Mouse (Mus musculus) right cerebral cortex, adult 18-20 months (tissue): ENCODE measurements around the gene Fbxl15.

Experiments used
- DNase-seq: peaks from one replicate; pipeline ENCODE4 v3.0.0; 2022; ENCODE audit warnings: mixed read lengths

Gene Fbxl15

DNA sequence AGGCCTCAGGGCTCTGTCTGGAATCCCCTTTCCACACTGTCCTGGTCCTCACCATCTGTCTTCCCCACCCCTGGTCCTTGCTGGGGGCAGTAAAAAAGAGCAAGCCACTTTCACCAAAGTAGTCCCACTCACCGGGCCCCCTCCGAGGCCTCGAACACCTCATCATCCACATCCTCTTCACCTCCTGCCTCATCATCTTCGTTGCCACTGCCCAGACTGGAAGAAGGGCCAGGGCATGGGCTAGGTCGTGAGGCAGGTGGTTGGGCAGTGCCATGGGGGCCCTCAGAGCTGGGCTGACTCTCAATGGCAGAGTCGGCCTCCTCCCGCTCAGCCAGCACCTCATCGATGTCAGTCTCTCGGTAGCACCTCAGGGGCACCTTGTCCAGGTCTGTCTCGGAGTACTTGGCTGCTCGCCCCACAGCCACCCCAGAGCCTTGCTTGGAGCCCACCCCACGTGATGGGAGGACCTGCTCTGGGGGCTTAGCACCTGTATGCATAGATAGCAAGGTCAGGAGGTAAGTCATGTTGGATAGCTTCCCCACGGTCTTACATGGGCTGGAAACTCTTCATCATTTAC lies 4.9 kb upstream of the Fbxl15 start:
- DNase-seq: no peak

DNA sequence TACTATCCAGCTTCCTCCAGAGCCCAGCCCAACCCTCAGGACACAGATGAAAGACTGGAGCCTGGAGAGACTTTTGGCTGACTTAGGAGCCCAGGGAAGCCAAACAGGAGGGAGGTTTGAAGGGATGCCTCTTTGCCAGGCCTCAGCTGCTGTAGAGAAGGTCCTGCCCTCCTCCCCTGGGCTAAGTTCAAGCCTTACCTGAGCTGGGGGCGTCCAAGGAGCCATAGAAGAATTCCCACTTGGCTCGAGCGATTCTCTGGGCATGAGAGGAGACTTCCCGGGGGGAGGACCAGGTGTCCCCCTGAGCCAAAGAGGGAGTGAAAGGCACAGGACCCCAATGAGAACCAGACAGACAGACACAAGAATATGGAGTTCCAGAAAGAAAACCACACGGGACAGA lies 4.3 kb upstream of the Fbxl15 start:
- no peak for DNase-seq

DNA sequence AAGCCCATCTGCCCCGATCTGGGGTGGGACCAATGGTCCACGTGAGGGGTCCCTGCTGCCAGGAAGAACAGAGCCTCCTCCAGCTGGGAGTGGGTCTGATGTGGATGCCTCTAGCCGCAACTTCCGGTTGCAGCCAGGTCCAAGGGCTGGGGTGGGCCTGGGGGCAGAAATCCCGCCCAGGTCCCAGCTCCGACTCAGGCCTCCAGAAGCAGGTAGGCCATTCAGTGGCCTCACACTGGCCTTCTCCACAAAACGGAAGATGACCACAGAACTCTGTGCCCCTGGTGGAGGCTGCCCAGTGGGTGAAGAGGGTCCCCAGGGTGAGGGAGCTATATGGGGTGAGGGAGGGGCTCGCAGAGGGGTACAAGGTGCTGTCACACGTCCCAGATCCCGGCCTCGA lies 3.6 kb upstream of the Fbxl15 start:
- no peak for DNase-seq

DNA sequence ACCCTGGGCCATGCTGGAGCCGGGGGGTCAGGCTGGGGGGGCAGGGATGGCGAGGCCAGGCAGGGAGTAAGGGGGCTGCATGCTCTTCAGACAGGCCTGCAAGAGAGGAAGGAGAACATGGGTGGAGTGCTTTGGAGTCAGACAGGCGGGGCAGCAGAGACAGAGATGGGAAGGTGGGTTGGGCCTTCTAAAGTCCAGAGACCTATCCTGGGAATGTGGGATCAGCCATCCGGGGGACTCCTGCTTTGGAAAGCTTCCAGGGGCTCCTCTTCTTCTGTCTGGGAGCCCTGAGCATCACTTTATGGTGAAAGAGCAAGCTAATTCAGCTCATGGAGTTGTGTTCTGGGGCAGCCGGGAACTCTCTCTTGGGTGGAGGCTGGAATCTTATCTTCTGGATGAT lies 3.1 kb upstream of the Fbxl15 start:
- DNase-seq: no peak

DNA sequence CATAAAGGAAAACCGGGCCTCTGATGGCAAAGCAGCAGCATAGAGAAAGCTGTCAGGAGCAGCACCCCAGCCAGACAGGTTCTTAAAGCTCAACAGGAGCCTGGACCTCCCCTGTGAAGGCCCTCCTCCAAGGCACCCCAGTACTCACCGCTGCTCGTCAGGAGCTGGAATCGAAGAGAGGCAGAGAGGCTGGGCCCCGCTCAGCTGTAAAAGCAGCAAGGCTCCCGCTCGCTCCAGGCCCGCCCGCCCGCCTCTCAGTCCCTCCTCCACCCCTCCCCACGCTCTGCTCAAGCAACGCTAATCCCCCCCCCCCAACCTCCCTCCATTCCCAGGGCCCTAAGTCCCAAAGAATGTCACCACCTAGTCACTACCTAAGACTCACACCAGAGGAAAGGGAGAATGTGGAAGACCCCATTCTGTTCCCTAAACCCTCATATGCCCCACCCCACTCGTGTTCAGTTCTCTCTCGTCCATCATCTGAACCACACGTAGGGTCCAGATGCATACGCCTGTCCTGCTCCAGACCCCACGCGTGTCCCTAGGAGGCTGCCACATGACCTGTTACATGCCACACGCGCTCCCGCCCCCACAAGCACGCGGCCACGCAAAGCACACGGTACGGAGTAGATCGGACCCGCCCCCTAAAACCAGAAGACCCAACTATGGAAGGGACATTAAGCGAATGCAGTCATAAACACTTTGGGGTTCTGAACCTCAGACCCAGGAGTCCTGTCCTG lies 1.8 kb upstream of the Fbxl15 start:
- DNase-seq: no peak

DNA sequence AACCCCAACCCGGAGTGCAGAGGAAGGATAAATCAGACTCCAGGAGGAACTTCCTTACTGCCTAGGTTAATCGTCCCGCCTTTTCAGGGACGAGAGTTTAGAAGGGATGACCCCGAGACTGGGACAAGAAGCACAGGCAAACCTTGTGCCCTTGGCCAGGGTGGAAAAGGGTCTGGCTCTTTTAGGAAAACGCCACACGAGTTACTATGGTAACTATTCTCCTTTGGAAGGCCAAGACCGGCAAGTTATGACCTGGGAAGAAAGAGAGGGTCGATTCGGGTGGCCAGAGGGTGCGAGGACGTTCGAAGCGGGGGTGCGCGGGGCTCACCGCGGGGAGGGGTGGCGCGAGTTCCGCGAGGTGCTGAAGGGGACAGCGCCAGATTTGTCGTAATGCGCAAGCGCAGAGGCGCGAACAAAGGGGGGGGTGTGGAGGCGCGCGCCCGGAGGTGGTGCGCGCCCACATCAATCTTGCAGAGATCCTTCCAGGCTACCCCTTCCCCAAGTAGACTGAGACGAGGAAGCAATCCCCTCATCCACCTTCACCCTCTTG lies 1.2 kb upstream of the Fbxl15 start, which contains the start of gene Psd:
Gene Psd, minus strand, starts transcription at position 401 of the 550 bp plus-strand sequence.
- peak; percentile 74 for DNase-seq

DNA sequence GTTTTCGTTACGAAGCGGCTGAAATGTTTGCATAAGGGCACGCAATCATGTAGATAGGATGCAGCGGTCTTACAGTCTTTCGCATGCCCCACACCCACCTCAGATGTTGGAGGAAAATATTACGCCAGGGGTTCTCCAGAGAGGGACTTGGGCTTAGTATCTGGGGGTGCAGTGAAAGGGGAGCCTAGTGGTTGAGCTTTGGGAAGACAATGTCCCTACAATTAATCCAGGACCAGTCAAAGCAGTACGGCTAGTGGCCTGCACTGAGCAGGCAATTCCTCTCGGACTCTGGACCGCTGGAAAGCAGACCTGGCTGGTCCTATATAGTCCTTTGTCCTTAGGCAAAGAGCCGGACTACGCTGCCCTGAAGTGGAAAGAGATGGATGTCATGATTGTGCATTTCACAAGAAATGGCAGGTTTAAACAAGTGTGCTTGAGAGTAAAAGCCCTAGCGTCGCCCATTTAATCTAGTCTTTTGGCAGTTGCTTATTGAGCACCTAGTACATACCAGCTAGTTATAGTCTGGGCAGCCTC lies 386 bp upstream of the Fbxl15 start:
- no peak for DNase-seq

DNA sequence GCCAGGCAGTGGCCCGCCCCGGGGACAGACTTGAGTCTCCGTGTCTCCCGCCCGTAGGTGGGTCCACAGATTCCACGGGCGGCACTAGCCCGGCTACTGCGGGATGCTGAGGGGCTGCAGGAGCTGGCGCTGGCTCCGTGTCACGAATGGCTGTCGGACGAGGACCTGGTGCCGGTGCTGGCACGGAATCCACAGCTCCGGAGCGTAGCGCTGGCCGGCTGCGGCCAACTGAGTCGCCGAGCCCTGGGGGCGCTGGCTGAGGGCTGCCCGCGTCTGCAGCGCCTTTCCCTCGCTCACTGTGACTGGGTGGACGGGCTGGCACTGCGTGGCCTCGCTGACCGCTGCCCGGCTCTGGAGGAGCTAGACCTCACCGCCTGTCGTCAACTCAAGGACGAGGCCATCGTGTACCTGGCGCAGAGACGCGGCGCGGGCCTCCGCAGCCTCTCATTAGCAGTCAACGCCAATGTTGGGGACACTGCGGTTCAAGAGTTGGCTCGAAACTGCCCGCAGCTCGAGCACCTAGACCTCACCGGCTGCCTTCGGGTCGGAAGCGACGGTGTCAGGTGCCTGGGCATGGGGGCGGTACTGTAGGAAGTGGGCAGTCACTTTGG lies 1.2 kb downstream of the Fbxl15 start:
- no peak for DNase-seq

DNA sequence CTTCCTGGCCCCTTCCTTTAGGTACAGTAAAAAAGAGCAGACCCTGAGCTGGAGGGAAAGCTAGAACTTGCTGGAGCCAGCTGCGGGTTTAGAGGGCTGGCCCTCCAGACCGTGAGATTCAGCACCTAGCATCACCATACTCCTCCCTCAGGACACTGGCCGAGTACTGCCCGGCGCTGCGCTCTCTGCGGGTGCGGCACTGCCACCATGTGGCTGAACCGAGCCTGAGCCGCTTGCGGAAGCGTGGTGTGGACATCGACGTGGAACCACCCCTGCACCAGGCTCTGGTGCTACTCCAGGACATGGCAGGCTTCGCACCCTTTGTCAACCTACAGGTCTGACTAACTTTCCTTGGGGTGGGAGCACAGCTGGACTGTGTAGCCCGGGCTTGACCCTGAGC lies 2.0 kb downstream of the Fbxl15 start:
- DNase-seq: peak; percentile 82

DNA sequence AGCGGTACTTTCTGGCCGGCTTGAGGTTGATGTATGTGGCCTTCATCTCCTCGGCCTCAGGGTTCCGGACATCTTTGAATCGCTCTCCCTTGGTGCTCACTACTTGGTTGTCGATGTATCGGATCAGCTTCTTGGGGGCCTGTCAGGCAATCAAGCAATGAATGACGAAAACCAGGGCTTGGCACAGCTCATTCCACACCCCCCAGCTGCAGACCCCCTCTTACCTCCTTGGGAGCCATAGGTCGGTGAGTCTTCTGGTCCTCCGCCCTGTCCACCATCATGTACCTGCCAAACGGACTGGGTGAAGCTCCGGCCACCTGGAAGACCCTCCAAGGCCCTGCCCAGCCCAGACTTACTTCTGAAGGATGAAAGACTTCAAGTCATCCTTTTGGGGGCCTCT lies 2.7 kb downstream of the Fbxl15 start:
- no peak for DNase-seq

DNA sequence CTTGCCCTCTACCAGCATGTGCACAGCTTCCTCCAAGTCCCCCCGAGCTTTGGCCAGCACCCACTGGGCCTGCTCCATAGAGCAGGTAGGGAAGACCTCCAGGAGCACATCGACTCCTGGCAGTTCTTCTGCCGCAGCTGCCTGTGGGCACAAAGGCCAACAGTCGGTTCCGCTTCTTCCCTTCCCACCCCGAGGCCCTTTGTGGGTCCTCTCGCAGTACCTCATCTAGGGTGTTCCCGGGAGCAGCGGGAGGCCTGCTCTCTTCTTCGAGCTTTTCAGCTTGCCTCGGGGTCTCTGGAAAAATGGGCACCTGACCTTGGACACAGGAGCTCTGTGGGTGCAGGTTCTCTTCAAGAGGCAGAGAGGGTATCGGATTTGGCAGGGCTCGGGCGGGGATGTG lies 3.3 kb downstream of the Fbxl15 start:
- no peak for DNase-seq

DNA sequence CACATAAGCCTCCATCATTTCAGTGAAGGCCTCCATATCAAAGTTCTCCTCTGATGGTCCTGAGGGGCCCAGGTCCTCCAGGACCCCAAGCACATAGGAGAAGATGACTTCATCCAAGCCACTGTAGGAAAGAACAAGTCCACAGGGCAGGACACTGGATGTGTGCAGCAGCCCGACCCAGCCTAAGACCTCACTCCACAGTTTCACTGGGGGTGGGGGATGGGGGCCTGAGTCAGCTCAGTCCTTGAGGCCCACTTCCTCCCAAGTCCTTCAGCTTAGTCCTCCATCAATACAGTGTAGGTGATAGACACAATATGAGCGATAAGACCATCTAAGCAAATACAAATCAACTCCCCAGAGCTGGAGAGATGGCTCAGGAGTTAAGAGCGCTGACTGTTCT lies 4.0 kb downstream of the Fbxl15 start:
- no peak for DNase-seq

DNA sequence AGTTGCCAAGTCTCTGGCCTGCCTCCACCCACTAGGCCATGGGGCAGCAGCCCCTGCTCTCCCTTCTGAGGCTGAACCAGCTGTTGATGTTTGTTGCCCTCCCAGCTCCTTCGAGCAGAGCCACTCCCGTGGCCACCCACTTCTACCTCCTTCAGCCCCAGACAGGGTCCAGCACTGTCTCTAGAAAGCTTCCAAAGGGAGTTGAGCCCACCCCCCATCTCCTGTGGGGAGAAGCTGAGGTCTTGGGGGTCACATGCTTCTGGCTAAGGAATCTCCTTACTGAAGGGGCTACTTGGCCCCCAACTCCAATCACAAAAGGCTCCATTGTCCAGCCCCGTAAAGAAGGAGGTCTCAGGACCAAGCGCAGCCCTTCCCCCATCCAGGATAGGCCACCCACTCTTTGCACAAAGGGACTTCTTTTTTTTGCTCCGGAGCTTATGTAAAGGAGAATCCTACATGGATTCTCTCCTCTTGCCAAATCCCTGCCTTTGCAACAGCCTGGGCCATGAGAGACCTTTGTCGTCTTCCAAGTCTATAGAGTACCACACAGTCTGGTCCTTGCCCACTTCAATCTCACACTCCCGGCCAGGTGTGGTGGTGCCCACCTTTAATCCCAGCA lies 4.8 kb downstream of the Fbxl15 start:
- no peak for DNase-seq

DNA sequence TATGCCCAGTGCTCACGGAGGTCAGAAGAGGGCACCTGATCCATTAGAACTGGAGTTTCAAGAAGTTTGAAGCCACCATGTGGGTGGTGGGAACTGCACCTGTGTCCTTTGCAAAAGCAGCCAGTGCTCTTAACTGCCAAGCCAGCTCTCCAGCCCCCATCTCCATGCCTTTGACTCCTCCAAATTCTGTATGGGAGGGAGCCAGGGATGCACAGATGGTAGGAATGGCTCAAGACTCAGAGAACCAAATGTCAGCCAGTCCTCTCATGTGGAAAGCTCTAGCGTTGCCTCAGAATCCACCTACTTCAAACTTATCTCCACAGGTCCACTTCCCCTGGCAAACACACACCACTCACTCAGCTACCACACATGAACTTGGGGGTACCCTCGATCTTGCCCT lies 5.9 kb downstream of the Fbxl15 start:
- DNase-seq: no peak

DNA sequence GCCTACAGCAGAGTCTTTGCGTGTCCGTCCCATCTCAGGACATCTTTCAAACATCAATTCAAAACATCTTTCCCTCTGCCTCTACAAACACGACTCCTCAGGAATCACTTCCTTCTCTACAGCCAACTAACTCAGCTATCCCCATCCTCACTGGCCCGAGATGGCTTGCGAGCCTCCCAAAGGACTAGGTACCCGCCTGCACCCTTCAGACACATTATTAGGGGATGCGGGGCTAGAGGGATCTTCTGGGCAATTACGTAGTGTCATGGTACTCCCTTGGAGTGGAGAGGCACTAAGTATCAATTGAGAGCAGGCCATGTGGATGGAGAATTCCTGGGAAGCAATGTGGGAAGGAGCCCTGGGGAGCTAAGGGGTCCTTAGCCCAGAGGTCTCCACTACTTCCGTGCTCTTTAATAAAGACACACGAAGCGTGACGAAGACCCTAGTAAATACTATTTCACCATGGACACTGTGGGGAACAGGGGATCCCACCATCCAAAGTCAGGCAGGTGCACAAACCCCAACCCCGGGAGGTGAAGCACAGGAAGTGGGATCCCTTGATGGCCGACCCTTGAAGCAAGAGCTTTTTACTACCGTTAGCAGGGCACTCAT lies 9.8 kb downstream of the Fbxl15 start:
- DNase-seq: no peak

DNA sequence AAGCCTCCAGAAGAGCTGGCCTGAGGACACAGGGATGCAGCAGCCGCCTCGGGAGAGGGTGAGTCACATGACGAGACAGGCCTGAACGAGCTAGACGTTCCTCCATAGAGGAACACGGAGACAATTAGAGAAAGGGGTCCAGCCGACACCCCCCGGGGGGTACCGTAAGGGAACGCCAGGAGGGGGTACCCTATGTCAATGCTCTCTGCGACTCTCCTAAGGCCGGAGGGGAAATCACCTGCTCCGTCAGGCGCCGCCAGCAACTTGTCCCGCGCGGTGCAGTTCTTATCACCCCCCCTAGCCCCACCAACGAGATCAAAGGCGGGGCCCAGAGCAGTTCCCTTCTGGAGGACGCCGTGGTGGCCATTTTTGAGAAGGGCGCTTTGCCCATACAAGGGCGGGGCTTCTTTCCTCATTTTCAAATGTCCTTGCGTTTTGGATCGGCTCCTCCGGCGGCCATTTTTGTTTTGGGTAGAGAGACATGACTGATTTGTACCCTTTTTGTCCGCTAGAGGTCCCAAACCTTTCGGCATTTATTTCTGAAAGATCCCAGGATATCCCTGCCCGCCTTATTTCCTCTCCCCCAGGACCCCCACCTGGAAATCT lies 10.4 kb downstream of the Fbxl15 start, which contains the start of gene Cuedc2:
Gene Cuedc2, minus strand, starts transcription at position 372 of the 606 bp plus-strand sequence.
- peak; percentile 97 for DNase-seq

DNA sequence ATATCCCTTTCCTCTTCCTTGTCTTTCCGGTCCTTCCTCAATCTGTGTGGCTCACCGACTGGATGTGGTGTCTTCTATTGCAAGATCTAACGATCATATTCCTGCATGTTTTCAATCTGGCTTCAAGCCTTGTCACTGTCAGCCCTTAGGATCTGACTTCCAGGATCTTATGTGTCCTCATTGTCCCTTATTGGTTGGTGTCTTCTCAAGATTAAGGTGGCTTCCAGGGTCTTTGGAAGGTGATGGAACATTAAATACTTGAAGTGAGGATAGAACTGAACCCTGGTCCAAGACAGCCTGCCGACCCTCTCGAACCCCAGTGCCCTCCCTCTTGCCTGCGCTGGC lies 10.9 kb downstream of the Fbxl15 start:
- DNase-seq: no peak

DNA sequence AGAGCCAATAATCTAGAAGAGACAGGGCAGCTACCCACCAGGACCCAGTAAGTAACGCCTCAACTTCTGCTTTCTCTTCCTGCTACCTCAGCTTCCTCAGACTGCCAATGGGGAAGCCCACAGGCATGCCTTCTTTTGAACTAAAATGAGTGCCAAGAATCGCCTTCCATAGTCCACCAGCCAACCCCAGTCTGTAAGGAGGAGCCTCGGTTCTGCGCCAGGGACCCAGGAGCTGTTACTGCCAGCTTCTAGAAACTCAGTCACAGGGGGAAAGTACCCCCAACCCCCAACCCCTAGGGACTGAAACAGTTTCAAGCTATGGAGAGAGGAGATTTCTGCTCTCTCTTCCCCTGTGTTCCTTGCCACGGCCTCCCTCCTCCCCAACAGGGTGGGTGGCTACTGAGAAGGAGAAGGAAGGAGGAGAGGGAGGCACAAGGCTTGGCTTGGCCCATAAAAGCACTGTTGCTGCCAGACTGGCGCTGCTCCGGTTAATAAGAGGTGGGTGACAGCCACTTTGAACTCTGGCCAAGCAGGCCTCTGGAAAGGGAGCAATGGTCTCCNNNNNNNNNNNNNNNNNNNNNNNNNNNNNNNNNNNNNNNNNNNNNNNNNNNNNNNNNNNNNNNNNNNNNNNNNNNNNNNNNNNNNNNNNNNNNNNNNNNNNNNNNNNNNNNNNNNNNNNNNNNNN lies 11.4 kb downstream of the Fbxl15 start:
- no peak for DNase-seq

DNA sequence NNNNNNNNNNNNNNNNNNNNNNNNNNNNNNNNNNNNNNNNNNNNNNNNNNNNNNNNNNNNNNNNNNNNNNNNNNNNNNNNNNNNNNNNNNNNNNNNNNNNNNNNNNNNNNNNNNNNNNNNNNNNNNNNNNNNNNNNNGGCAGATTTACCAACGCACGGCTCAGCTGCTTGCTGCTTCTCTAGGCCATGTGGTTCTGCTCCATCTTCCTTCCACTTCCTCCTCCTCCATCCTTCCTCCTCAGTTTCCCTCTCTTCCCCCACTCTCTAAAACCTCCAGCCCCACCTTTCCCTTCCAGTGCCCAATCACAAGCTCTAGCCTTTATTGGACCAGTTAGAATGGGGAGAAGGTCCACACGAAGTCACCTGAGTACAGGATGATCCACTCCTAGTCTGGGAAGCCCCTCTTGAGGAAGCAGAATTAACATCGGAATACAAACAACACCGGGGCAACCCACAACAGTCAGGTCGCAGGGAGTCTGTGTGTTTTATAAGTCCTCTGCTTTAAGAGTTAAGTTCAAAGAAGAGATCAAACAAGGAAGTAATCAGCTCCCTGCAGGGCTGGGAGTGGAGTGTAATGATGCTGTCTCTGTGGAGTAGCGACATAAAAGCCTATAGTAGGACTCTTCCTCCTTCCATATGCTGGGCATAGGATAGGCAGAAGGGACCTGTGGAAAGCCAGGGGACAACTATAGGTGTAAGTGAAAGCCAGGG lies 16.9 kb downstream of the Fbxl15 start:
- no peak for DNase-seq

DNA sequence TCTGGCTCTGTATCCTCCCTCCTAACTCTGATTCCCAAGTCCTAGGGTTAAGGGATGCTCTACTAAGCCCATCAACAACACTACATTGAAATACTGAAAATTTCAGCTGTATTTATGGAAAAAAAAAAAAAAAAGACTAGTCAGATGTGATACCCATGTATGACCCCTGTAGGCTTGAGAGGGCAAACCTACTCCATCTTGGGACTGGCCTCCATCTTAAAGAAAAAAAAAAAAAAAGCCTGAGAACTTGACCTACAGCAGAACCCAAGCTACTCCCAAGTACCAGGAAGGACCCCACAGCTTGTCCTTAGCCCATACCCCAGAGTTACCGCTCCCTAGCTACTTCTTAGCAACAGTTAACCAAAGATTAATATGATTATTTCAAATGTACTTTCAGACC lies 19.2 kb downstream of the Fbxl15 start:
- DNase-seq: no peak
